Mouse (Mus musculus) ES-Bruce4 (cell line): ENCODE measurements at regions not wholly inside any gene's neighbourhood (a gene's known extent, or its start where the extent isn't known, plus 50 kb on each side); places are given as distances from the start of the nearest gene placed in this dataset.

Experiments
- H3K27ac ChIP-seq: 2 replicates; pipeline ENCODE4 v1.5.1; 2012; ENCODE audit warnings: low read length, inconsistent platforms; ENCODE audit not compliant: insufficient read depth
- H3K27me3 ChIP-seq: 2 replicates; pipeline ENCODE4 v1.6.1; 2012; ENCODE audit warnings: mild to moderate bottlenecking, low read length, inconsistent platforms; ENCODE audit not compliant: control insufficient read depth, poor library complexity, insufficient read depth, severe bottlenecking
- H3K36me3 ChIP-seq: 2 replicates; pipeline ENCODE4 v1.6.1; 2012; ENCODE audit warnings: inconsistent platforms, mild to moderate bottlenecking, low read length, moderate library complexity; ENCODE audit not compliant: control insufficient read depth, poor library complexity, insufficient read depth, severe bottlenecking
- H3K4me1 ChIP-seq: one replicate; pipeline ENCODE4 v1.8.1; 2011; ENCODE audit warnings: low read length; ENCODE audit not compliant: control insufficient read depth, insufficient read depth
- H3K4me3 ChIP-seq: 2 replicates; pipeline ENCODE4 v1.5.1; 2011; ENCODE audit warnings: low read depth, mild to moderate bottlenecking, low read length
- H3K9ac ChIP-seq: 2 replicates; pipeline ENCODE4 v1.6.1; 2012; ENCODE audit warnings: low read depth, mild to moderate bottlenecking, inconsistent platforms; ENCODE audit not compliant: poor library complexity, severe bottlenecking
- H3K9me3 ChIP-seq: replicated peaks from 2 replicates; pipeline ENCODE4 v1.6.1; 2012; ENCODE audit warnings: mild to moderate bottlenecking, low read length, inconsistent platforms; ENCODE audit not compliant: control insufficient read depth, poor library complexity, insufficient read depth, severe bottlenecking
- CTCF ChIP-seq: IDR thresholded peaks from one replicate; pipeline ENCODE4 v1.8.1; 2011; ENCODE audit warnings: low read depth, low read length
- EP300 ChIP-seq: IDR thresholded peaks from 2 replicates; pipeline ENCODE4 v1.6.1; 2011; ENCODE audit warnings: low read depth, low read length; ENCODE audit not compliant: insufficient read depth
- POLR2A ChIP-seq: IDR thresholded peaks from one replicate; pipeline ENCODE4 v1.8.1; 2011; ENCODE audit warnings: low read length; ENCODE audit not compliant: insufficient read depth

DNA sequence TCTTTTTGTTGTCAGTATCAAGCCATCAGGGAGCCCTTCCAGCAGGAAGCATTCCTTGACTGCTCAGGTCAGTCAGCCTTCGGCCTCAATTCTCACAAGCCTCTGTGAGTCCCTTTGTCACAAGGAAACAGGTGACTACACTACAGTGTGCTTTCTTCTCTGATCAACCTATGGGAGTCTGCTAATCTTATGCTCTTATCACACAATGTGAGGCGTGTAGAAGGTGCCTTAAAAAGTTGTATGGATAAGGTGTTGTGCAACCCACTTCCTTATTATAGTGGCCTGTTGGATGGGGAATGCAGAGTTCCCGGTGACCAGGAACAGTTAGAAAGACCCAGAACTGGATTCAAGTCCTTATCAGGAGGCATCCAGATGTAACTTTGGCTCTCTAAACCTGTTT, 260.2 kb downstream of the Gm12728 start:
- H3K36me3 ChIP-seq = no peaks in the 10 kb centered on the region
- H3K9me3 ChIP-seq = no peaks in the 10 kb centered on the region
- TF ChIP-seq EP300 (no peak), CTCF (no peak), POLR2A (no peak)
- H3K9ac ChIP-seq = no peak overlapping the region
- H3K27ac ChIP-seq = no peak overlapping the region
- no peaks in the 10 kb centered on the region for H3K4me1 ChIP-seq
- H3K4me3 ChIP-seq = no peak overlapping the region
- no peaks in the 10 kb centered on the region for H3K27me3 ChIP-seq

DNA sequence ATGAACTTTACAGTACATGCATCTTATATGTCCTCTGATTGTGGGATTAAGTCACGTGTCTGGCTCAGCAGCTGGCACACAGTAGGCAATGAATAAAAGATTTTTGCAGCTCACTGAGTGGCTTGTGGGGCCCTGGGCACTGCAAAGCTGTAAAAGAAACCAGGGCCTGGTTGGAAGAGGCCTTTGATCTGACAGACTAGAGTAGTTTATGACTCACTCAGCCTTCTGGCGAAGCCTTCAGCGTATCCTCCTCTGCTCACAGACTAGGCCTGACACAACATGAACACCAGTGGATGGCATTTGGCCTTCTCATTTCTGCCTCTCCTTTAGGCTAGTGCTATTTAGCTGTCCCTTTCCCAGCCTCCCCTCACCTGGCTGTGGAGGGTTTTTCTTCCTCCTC, 260.6 kb downstream of the Gm12728 start:
- H3K9me3 ChIP-seq = no peaks in the 10 kb centered on the region
- H3K9ac ChIP-seq = no peak overlapping the region
- H3K27ac ChIP-seq = no peak overlapping the region
- H3K4me1 ChIP-seq = no peaks in the 10 kb centered on the region
- H3K36me3 ChIP-seq = no peaks in the 10 kb centered on the region
- H3K4me3 ChIP-seq = no peak overlapping the region
- no peak for TF ChIP-seq POLR2A
- TF ChIP-seq CTCF = no peak
- no peak for TF ChIP-seq EP300
- no peaks in the 10 kb centered on the region for H3K27me3 ChIP-seq

DNA sequence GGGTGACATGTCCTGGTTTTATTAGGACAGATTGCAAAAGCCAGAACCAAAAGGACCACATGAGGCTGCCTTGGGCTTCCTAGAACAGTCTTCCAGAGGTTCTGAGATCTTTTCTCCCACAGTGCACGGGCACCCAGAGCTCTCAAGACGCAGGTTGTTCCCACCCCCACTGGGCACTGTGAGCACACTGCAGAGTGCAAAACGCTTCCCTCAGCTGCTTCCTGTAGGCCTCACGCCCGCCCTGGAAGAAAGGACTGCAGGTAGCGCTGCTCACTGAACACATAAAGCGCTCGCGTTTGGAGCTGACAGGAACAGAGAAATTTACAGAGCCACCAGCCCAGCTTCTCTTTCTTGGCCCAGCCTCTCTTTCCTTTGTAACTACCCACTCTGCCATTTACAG, 262.5 kb upstream of the Usp24 start:
- Histone ChIP-seq H3K27me3 (no peaks in the 10 kb centered on the region), H3K36me3 (no peaks in the 10 kb centered on the region), H3K9me3 (no peaks in the 10 kb centered on the region), H3K9ac (no peak overlapping the region), H3K27ac (no peak overlapping the region), H3K4me1 (no peaks in the 10 kb centered on the region), H3K4me3 (no peak overlapping the region)
- no peak for TF ChIP-seq POLR2A
- no peak for TF ChIP-seq EP300
- no peak for TF ChIP-seq CTCF

DNA sequence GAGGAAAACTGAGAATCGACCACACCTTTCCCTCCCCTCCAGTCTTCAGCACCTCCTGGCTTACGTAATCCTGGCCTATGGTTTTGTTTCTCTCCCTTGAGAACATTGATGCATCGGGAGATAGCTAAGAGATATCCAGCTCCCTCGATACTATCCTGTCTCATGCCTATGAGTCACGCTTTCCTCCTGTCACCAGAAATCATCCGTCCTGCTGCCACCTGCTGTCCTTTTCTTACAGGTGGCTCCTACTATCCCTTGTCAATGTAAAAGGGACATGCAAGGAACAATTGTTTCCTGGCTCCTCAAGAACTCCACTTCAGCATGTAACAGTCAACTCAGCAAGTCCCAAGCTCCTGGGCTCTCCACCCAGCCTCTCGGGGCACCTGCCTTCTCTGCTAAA, 261.7 kb upstream of the Usp24 start:
- TF ChIP-seq CTCF (no peak), POLR2A (no peak), EP300 (no peak)
- H3K9me3 ChIP-seq = no peaks in the 10 kb centered on the region

DNA sequence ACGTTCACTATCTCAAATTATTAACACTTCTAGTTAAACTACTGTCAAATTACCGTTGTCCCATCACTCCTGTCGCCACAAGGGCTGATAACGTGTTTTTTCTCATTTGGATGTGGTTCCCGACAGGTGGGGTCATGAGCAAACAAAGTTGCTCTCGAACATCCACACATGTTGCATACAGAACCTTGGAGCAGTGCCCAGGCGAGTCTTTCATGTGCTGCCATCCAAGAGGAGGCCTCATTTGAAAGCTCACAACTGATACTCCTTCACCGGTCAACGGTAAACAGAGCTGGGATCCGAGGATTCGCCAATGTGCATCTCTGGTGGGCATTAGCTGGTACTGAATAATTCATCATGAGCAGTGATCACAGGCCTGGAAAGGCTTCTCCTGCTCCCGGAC, 253.4 kb upstream of the Usp24 start:
- Histone ChIP-seq H3K27ac (no peak overlapping the region), H3K36me3 (no peaks in the 10 kb centered on the region), H3K27me3 (no peaks in the 10 kb centered on the region), H3K4me1 (no peaks in the 10 kb centered on the region), H3K4me3 (no peak overlapping the region), H3K9me3 (no peaks in the 10 kb centered on the region), H3K9ac (no peak overlapping the region)
- no peak for TF ChIP-seq CTCF
- TF ChIP-seq POLR2A = no peak
- no peak for TF ChIP-seq EP300

More for the DNA sequence above, 261.7 kb upstream of the Usp24 start:
- no peaks in the 10 kb centered on the region for H3K36me3 ChIP-seq
- no peak overlapping the region for H3K4me3 ChIP-seq
- no peak overlapping the region for H3K27ac ChIP-seq
- H3K27me3 ChIP-seq = no peaks in the 10 kb centered on the region
- H3K4me1 ChIP-seq = no peaks in the 10 kb centered on the region
- no peak overlapping the region for H3K9ac ChIP-seq

DNA sequence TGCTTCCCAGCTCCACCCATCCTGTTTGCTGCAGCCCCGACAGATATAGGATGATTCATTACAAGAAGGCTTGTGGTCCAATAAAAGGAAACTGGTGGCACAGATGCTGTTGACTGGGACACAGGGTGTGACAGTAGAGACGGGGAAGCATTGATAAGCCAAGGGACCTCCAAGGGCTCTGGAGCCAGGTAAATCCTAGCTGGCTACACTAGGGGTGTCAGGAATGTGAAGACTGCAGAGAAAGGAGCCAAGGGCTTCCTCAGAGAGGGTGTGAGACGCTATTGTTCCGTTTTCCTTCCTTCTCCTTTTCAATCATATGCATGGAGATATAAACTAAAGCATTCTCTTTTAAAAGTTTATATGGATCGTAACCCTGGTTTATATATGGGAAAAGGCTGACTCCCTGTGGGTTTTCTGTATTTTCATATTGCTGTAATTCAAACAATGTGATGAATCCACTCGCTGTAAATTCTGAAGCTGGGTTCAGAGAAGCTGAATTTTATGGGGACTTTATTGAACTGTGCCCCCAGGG, 252.1 kb upstream of the Usp24 start:
- TF ChIP-seq CTCF (no peak), POLR2A (no peak)
- no peak overlapping the region for H3K27ac ChIP-seq
- no peak overlapping the region for H3K4me3 ChIP-seq
- no peaks in the 10 kb centered on the region for H3K27me3 ChIP-seq
- no peaks in the 10 kb centered on the region for H3K4me1 ChIP-seq
- H3K9me3 ChIP-seq = no peaks in the 10 kb centered on the region
- no peak overlapping the region for H3K9ac ChIP-seq
- no peaks in the 10 kb centered on the region for H3K36me3 ChIP-seq

DNA sequence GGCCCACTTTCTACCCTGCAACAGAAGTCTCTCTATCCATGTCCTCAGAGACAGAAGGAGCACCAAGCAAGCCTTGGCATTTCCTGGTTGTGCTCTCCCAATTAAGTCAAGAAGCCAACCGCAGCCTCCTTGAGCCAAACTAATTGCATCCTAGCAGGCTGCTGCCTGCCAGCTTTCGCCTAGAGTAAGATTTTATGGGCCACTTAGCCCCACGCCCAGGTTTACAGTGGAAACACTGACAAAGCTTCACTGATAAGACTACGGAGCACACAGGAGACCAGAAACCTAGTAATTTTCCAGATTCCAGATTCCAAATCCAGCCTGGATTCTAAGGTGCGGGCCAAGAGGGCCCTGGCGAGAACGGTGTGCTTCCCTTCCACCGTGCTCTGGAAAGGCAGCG, 249.0 kb upstream of the Usp24 start:
- Histone ChIP-seq H3K27ac (no peak overlapping the region), H3K27me3 (no peaks in the 10 kb centered on the region), H3K9ac (no peak overlapping the region), H3K36me3 (no peaks in the 10 kb centered on the region), H3K4me3 (no peak overlapping the region), H3K9me3 (no peaks in the 10 kb centered on the region), H3K4me1 (no peaks in the 10 kb centered on the region)
- TF ChIP-seq POLR2A = no peak
- no peak for TF ChIP-seq CTCF
- TF ChIP-seq EP300 = no peak
